Mouse (Mus musculus) neural tube, embryonic 10.5 days (tissue): ENCODE measurements around the gene Slc17a1.

Experiments
- DNase-seq: peaks from one replicate; pipeline ENCODE4 v3.0.0-alpha.2; 2017; ENCODE audit warnings: low spot score; ENCODE audit errors: extremely low spot score

Slc17a1 gene

DNA sequence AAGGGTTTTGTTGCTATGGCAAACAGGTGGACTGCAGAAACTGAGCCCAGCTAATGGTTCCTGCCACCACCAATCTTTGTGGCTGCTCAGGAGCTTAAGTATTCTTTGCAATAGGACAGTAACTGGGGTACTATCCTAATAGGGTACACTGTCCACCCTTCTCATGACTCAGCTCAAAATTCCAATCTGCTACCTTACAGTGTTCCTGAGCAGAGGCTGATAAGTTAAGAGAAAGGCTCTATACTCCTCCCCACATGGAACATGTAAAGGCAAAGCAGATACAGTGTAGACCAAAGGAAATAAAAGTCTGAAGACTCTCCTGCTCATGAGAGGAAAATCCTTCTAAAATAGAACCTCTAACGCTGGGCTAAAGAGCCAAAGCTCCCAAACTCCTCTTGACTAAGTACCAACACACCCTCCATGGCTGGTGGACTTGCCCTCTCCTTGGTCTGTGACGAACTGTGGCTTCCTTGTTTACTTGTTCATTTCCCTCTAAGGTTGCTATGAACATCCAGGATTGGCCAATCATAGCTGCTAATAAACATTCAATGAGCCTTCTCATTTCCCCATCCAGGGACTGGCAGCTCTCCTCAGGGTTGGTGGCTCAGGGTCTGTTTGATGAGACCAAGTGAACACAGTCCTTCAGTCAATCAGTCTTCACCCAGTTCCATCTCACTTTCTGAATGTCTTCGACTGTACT is 19.6 kb downstream of the Slc17a1 start:
- no peak for DNase-seq

GRCm38 (mm10) chr13:23889011-23889605 is 21.6 kb downstream of the Slc17a1 start:
- peak; percentile 31 for DNase-seq

DNA sequence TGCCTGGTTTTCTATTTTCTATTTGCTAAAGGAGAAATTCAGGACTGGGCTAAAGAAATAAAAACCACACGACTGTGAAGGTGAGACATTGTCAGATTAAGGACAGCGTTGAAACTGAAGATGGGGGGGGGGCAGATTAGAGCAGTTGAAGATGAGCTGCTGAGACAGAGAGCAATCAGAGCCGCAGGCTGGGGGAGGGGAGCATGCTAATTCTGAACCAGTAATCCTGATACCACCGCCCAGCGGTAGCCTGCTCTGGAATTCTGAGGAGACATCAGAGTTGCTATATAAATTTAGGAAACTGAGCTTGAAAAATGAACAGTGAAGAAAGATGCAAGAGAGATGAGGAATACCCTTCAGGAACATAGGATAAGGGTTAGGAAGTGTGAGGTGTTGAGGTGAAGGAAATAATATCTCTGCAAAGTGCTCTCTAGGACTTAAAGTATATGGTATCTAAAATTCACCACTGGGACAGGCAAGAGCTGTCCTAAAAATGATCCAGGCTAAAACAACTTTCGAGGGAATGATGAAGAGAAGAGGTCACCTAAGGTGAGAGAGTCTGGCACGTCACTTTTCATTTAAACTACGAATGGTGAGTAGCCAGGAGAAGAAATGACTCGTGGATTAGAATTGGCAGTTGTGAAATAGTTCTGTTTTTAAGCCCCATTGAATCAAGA is 25.2 kb downstream of the Slc17a1 start:
- DNase-seq, result no peak

GRCm38 (mm10) chr13:23893269-23893593 is 25.7 kb downstream of the Slc17a1 start:
- no peak for DNase-seq

GRCm38 (mm10) chr13:23898242-23898641 is 30.7 kb downstream of the Slc17a1 start:
- DNase-seq, result no peak

GRCm38 (mm10) chr13:23906906-23907305 is 39.4 kb downstream of the Slc17a1 start:
- no peak for DNase-seq

- DNase-seq, result no peak
Observed at GRCm38 (mm10) chr13:23910121-23910520, 42.6 kb downstream of the Slc17a1 start.

DNA sequence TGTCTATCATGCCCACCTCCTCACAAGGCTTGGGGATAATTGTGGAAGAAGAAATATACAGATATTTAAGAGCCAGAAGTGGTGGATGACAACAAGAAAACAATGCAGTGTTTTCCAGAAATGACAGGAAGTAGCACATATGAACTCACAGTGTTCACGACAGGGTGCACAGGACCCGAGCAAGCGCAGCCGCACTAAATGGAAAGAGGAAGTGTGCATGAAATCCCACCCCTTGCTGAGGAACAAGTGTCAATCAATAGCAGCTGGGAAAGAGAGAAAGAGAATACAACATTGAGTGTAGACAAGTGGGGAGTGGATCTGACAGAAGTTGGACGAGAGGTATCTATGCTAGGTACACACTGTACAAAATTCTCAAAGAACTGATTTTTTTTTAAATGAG is 43.8 kb downstream of the Slc17a1 start:
- no peak for DNase-seq

DNA sequence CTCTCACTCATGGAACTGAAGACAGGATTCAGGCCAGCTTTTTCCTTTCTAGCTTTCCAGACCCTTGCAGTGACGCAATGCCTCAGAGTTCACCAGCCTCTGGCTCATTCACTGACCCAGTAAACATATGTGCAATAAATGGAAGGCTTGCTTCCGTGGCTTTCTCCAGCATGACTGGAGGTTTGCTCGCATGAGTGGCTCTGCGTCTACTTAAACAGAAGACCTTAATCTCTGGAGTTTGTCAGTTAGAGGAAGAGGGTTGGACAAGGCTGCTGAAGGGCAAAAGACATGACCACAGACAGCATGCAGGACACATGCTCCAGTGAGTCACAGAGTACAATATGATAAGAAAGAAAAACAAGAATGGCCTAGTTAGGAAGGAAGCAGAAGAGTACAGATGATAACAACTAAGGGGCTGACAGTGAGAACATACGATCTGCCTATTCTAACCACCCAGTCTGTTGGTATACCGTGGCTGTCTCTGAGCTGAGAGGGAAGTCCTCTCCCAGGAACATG is 46.3 kb downstream of the Slc17a1 start:
- no peak for DNase-seq

- DNase-seq, result no peak
Observed at GRCm38 (mm10) chr13:23914376-23915167, 47.0 kb downstream of the Slc17a1 start, which contains the start of gene Slc17a4. Gene Slc17a4, minus strand, starts transcription at chr13:23915009.

- DNase-seq, result no peak
Observed at GRCm38 (mm10) chr13:23916132-23916531, 48.6 kb downstream of the Slc17a1 start.

- no peak for DNase-seq
Observed at GRCm38 (mm10) chr13:23917674-23918073, 50.1 kb downstream of the Slc17a1 start.

DNA sequence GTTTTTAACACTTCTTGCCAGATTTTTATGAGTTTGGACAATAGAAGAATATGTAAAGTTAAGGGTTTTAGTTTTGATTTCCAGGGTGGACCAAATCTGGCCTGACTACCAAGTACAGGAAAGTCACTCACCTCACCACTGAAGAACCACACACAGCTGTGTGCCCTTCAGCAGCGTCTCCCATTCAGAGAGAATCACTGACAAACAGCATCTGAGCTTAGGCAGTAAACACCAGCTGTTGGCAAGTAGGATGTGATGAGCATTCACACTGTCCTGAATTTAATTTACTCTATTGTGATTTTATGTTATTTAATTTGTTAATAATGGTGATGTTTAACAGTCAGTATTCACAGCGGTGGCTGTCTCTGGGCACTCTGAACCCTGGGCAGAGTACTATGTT is 58.2 kb downstream of the Slc17a1 start:
- DNase-seq, result no peak

DNA sequence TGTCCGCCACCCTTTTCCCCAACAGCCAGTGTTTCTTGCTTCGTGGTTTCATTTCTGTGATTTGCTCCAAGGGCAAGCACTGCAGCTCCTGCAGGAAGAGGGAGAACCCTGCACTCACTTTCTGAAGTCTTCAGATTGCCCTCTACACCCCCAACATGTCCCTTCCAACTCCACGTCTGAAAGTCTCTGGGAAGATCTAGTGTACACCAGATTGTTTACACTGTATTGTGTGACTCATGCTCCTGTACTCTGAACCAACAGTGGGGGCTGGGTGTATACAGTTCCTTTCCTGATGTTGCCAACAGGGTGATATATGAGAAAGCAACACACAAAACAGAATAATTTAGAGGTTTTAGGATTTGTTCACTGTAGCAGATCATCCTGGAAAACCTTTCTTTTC is 61.1 kb downstream of the Slc17a1 start:
- no peak for DNase-seq

DNA sequence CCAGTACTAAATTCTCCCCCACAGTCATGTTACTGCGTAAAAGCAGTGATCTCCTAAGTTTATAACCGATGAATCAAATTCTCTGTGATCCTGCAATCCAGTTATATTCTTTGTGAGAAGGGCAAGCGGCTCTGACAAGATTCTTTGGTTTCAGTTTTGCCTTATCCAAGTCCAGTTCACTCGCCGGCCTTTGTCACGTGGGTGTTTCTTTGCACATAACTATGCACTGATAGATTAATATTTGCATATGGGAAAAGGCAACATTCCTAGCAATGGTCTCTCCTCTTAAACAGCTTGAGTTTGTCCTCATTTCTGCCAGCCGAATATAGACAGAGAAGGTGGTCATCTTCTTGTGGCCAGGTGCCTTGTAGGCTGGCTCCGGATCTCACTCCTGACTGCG is 62.9 kb downstream of the Slc17a1 start:
- DNase-seq, result no peak

DNA sequence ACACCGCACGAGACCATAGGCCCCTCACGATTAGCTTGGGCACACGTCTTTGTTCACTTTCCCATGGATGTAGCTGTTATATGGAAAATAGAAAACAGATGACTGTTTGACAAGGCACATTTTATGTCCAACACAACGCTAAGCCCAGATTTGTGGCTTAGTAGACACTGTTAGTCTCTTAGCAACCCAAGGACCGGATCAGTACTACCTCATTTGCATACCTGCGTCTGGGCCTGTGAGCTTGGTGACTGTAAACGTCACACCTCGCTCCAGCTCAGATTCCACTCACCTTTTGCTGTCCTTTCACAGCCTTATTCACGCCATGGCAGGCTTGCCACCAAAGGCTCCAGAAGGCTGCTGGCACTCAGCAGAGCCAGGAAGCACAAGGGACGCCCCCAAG is 63.4 kb downstream of the Slc17a1 start:
- no peak for DNase-seq

DNA sequence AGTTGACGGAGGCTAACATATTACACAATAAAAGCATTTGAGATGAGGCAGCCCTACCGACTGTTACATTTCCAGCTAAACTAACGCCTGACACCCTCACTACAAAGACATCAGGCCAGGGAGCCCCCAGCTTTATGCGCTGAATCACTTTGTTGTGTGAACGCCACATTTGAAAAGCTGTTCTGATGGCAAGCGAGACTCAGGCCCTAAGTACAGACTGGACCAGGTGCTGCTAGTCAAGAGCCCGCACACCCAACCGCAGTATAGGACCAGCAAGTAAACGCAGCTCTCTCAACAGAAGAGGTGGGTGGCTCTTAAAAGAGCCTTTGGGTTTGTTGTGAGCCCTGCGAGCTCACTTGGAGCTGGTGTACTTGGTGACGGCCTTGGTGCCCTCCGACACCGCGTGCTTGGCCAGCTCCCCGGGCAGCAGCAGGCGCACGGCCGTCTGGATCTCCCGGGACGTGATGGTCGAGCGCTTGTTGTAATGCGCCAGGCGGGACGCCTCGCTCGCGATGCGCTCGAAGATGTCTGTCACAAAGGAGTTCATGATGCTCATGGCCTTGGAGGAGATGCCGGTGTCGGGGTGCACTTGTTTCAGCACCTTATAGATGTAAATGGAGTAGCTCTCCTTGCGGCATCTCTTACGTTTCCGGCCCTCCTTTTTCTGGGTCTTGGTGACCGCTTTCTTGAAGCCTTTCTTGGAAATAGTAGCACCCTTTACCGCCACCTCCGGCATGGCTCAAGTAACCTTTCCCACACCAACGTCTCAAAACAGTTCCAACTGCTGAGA is 66.1 kb downstream of the Slc17a1 start, which contains the start of gene Hist1h2ba:
Gene Hist1h2ba, minus strand, starts transcription at position 736 of the 790 bp plus-strand sequence.
- DNase-seq, result no peak

DNA sequence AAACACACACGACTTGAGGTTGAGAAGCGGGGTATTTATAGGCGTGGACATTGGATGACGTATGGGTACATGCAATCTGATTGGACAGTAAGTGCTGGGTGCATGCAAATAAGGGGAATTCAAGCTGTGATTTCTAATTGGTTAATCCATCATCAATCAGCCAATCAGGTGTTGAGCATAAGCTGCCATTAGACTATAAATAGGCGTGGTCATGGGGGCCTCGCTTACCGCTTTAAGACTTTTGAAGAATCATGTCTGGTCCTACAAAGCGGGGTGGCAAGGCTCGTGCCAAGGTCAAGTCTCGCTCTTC is 66.6 kb downstream of the Slc17a1 start, which contains the start of gene Hist1h2aa:
Gene Hist1h2aa, plus strand, starts transcription at position 252 of the 310 bp plus-strand sequence.
- DNase-seq, result no peak

- DNase-seq, result no peak
Observed at GRCm38 (mm10) chr13:23938699-23939098, 71.1 kb downstream of the Slc17a1 start.

GRCm38 (mm10) chr13:23940291-23940690 is 72.7 kb downstream of the Slc17a1 start:
- no peak for DNase-seq

DNA sequence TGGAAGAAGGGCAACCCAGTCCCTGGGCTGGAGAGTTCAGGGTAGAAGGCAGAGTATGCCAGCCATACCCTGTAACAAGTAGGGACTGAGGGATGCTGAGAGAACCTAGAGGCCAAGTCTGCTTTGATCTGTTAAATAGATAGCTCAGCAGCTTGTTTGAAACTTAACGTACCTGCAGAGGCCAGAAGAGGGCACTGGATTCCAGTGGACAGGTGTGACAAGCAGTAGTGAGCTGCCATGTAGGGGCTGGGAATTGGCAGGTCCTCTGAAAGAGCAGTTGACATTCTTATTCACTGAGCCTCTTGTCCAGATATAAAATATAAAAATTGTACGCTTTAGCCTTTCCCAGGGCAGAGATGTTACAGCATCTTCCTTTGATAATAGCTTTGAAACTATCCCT is 75.3 kb downstream of the Slc17a1 start:
- DNase-seq, result no peak
